Mouse (Mus musculus) urinary bladder, postnatal 25 days (tissue): ENCODE measurements around the gene Rbm12.

Source experiments
- DNase-seq: peaks from one replicate; pipeline ENCODE4 v3.0.0; 2022; ENCODE audit warnings: low spot score

The Rbm12 gene

DNA sequence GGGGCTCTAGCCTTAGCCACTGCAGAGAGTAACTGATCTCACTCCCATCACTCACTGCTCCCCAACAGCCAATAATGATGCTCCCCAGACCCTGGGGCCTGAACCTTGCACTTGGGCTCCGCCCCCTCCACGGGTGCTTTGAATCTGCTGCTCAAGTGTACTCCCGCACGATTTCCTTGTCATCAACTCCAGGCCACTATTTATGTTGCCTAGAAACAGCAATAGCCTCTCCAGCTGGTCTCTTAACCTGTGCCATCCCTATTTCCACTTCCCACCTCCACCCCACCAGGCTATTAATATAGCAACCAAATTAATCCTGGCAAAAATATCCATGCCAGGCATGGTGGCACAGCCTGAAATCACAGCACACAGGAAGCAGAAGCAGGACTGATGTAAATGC is 32.1 kb downstream of the Rbm12 start:
- no peak for DNase-seq

DNA sequence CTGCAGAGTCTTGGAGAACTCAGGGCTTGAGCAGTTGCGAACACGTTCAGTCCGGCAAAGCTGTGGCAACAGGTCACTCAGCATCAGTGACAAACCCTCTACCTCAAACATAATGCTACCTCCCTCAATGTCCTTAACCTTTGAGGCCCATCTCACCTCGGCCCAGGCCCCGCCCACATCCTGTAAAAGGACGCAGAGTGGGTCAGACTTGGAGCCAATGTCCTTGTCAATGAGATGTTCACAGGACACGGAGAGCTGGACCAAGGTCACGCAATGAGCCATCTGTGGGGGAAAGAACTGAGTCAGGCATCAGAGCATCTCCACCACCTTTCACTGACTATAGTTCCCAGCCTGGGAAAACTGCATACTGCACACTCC is 32.6 kb downstream of the Rbm12 start:
- no peak for DNase-seq

GRCm38 (mm10) chr2:156078421-156079182 is 33.2 kb downstream of the Rbm12 start:
- no peak for DNase-seq

DNA sequence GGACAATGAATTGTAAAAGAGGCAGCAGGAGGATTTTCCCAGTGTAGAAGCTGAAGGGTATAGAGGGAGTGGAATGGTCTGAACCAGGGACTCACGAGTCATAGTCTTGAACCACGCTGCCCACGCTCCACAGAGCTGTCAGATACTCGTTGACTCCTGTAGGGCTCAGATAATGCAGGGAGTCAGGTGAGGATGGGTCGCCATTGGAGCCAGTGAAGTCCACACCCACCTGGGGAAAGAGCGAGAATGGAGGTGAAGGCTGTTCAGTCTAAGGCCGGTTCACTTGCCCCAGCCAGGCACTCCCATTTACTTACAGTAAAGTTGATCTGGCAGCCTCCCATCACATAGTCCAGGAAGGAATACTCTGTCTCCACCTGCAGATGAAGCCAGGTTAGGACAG is 34.3 kb downstream of the Rbm12 start:
- no peak for DNase-seq

- no peak for DNase-seq
Observed at GRCm38 (mm10) chr2:156073725-156074124, 38.1 kb downstream of the Rbm12 start.

GRCm38 (mm10) chr2:156071236-156071635 is 40.5 kb downstream of the Rbm12 start:
- DNase-seq: no peak

- DNase-seq: no peak
Observed at GRCm38 (mm10) chr2:156067916-156068315, 43.9 kb downstream of the Rbm12 start.

- DNase-seq: no peak
Observed at GRCm38 (mm10) chr2:156066126-156066525, 45.7 kb downstream of the Rbm12 start.

GRCm38 (mm10) chr2:156065099-156066041 is 46.4 kb downstream of the Rbm12 start, which contains the start of gene Spag4:
TSS of gene Spag4 (plus strand) at chr2:156065175.
- peak; percentile 73 for DNase-seq

- peak; percentile 57 for DNase-seq
Observed at GRCm38 (mm10) chr2:156052816-156053215, 59.0 kb downstream of the Rbm12 start, which contains the start of gene Fer1l4. TSS of gene Fer1l4 (minus strand) at chr2:156052947.

DNA sequence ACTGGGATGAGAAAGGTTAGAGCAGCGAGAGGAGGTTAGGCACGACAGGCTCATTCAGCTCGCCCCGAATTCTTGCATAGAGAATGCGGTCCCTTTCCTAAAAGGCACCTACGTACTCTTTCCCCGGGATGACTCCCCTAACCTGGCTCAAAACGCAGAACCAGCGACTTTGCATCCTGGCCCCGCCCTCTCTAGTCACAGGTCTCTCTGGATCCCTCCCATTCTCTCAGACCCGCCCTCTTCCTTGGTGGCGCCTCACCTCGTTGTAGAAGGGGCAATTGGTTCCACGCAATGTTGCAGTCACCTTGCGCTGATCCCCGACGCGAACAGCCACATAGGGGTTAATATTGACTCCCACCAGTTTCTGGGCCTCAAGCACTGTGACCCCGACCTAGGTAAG is 63.8 kb downstream of the Rbm12 start:
- DNase-seq: no peak

DNA sequence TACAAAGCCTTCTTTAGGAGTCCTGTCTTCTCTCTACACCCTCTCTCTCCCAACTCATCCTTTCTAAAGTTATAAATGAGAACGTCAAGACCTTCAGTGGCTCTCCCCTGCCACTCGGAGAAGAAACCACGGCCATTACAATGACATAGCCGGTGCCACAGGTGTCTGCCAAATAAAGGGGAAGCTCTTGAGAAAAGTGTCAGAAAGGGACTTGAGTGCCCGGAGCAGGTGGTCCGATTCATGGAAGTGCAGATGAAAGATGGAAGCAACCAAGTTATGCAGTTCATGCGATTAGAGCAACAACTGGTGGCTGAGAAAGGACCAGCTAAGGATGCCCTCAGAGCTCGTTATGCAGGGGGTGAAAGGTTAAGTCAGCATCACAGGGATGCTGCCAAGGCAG is 68.9 kb downstream of the Rbm12 start:
- no peak for DNase-seq
